Mouse (Mus musculus) Muller cell, postnatal 12 days (primary cell): Measurements from ENCODE around the gene Skor1.

Experiments
- DNase-seq: peaks from one replicate; pipeline ENCODE4 v3.0.0-alpha.2; 2015; ENCODE audit errors: inconsistent ontology term

The Skor1 gene

DNA sequence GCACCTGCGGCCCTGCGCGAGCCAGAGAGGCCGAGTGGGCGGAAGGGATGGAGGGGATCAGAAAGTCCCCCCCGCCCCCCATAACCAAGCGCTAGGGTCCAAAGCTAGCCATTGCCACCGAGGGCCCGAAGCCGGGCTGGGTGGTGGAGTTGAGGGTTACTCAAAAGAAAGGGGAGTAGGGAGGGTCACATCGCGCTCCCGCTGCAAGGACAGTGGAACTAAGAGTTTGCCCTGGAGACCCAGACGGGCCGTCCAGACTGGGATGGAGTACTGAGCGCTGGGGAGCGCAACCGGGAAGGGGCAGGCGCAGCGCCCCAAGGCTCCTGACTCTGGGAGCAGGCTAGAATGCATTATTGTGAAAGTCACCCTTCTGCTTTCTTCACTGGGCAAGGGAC, 608 bp upstream of the Skor1 start:
- DNase-seq: no peak

DNA sequence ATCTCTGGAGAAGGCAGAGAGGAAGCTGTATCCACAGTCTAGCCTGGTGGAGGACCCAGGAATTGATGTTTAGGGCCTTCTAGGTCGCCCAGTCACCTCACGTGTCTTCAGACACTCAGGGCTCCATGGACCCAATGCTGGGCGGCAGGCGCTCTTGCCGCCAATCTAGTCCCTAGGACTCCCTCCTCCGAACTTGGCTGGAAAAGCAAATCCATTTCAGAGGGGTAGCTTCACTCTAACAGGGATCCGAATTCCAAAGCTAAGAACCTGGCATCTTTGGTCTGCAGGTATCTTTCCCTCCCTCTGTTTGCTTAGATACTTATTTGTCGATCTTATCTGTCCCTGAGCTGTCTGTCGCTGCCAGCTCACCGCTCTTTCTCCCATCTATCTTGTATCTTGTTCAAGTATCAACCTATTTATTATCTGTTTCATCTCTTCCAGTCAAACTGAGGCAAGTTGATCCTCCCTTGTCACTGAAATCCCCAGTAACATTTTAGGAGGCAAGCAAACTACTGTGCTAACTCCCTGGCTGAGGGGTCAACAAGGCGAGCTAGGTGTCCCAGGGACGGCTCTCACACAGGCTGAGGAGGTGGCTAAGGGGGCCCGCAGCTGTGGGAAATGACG, 863 bp downstream of the Skor1 start:
- no peak for DNase-seq

DNA sequence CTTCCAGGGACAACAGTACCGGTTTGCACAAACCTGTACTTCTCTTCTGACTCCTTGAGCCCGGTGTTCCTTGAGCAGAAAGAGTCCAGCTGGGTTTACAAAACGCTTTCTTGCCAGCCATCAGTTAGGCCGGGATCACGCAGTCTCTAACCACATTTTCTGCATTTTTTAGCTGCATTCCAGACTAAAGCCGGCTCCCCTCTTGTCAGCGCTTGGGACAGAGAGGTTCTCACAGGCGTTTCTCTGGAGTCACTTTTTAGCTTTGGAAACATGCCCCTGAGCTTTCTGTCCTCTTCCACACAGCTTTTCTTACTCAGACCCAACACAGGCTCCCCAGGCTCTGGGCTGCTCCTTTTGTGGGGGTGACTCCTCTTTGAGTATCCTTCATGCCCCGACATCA, 1.5 kb downstream of the Skor1 start:
- DNase-seq: no peak

DNA sequence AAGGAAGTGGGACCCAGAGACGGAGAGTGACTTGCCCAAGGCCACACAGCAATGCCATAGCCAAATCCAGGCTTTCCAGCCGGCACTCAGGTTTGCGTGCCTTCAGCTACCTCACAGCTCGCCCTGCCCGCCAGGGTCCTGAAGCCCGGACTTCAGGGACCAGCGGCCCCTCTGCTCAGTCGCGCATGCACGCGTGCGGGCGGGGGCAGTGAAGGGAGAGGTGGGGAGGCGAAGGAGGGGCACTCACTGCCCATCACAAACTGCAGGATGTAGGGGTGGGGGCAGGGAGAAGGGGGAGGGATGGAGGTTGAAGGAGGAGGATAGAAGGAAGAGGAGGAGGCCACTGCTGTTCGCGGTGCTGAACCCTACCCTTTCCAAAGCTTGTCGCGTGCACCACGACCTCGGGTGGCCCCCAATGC, 1.9 kb downstream of the Skor1 start:
- DNase-seq: no peak

DNA sequence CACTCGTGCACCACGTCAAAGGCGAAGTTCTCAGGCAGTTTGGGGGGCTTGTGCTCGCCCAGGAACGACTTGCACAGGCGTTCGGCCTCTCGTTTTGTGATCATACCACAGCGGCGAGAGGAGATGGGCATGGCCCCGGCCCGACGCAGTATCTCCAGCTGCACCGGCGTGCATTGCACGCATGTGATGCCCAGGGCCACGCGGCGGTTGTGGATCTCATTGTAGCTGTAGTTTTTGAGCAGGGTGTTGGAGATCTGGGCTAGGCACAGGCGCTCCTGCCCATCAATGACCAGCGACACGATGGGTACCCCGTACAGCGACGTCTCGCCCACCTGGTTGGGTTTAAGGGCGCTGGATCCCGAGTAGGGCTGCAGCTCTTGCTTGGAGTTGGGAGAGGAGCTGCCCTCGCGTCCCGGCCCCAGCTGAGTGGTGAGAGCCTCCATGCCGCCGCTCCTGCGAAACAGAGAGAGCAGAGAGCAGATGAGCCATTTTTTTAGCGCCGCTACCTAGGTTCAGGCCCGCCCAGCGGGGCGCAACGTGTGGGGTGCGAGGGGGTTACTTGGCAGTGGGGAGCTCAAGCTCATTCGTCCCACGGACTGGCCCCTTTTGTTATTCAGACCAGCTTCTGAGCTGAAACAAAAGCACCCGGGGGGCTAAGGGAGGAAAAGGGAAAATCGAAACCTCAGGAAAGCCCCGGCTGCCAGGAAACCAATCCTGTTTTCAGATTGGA, 2.5 kb downstream of the Skor1 start:
- DNase-seq: no peak

DNA sequence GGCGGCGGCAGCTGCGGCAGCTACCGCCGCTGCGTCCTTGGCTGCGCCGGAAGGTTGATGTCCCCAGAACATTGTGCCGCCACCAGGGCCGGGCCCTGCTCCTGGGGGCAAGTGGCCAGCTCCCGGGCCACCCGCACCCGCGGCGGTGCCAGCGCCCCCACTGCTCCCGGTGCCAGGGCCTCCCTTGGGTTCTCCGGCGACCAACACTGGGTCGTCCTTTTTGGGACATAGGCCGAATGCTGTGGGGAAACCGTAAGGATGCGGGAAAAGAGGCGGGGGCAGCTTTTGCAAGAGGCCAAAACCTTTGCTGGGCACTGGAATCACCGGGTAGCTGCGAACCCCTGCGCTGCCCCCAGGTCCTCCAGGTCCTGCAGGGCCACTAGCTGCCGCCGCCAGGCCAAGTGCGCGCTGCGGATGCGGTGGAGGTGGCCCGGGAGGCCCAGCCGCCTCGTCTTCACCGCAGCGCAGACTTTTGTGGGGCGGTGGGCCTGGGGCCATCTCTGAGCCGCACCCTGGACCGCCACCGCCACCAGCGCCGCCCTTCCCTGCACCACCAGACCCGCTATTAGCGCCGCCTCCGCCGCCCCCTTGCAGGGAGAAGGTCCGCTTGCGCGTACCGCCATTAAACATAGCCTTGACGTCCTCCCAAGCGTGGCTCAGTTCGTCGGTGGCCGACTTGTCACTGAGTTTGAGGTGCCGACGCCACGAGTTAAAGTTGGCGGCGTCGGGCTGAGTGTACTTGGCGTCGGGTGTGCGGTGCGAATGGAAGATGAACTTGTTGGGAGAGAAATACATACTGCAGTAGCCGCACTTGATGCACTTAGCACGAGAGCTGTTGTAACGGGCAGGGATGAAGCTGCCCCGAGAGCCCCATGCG, 3.3 kb downstream of the Skor1 start:
- no peak for DNase-seq

DNA sequence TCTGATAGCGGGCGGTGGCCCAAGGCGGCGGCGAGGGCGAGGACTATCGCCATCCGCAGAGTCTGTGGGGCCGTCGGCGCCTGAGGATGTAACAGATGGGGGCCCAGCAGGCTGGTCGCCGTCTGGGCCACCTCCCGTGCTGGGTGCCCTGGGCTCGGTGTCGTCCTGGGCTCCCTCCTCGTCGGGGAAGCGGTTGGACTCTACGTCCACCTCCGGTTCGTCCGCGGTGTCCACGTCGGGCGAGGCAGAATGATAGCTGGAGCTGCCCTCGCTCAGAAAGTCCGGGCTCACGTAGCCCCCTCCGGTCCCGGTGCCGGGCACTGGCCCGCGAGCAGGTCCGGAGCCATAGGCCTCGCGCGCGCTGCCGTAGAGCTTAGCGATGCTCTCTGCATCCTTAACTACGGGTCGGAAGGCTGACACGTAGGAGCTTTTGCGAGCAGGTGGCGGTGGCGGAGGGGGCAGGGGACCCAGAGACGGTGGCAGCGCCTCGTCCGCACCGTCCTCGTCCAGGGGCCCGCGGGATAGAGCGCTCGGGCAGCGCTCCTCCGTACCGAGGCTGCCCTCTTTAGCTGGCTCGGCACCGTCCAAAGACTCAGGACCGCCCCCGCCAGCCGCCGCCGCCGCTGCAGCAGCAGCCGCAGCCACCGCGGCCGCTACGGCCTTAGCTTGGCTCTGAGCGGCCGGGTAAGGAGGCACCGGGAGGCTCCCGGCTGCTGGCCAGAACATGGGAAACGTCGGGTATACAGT, 4.1 kb downstream of the Skor1 start:
- no peak for DNase-seq

DNA sequence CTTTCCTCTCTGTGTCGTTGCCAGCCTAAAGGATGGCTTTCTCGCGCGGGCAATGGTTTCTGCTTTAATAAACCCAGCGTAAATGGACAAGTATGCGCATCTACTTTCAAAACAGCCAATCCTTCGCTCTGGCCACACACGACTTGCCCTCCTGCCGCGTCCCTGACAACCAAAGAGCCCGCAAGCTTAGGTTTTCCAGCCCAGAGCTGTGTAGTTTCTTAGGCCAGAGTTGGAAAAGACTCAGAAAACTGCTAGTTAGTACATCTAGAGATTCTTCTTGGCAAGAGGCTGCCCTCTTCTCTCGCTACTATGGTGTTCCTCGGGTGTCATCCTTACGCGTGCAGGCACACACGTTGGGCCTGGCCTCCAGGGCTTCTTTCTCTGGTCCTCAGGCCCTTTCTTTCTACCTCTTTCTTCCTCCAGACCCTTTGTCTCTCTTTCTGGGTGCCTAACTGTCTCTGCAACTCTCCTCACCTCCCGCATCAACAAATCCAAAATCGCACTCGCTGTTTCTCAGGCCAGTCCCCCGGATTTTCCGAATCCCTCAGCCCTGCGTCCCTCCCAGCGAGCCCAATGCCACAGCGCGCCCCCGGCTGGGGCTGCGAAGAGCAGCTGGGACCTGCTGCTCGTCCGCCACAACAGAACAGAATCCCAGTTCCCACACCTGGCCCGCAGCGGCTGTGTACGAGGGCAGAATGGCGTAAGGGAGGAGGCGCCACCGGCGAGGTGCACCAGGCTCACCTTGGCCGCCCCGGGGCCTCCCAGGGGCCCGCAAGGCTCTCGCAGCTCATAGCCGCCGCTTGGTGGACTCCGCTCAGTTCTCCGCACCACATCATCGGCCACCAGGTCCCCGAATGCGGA, 4.9 kb downstream of the Skor1 start:
- no peak for DNase-seq

DNA sequence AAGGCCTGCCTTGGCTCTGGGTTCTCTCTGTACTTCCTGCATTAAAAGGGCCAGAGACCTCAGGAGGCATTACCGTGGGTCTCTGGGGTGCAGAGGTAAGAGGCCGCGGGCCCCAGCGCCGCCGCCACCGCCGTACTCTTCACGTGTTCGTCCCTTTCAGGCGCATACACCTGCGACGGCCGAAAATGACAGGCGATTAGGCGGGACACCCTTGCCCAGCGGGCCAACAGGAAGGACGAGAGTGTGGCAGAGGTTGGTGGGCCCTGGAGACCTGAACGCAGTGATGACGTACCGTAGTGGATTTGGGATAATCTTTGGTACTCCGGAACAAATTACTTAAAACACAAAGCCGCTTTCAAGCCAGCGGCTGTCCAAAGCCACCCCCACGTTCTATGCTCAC, 5.5 kb downstream of the Skor1 start:
- DNase-seq: no peak

DNA sequence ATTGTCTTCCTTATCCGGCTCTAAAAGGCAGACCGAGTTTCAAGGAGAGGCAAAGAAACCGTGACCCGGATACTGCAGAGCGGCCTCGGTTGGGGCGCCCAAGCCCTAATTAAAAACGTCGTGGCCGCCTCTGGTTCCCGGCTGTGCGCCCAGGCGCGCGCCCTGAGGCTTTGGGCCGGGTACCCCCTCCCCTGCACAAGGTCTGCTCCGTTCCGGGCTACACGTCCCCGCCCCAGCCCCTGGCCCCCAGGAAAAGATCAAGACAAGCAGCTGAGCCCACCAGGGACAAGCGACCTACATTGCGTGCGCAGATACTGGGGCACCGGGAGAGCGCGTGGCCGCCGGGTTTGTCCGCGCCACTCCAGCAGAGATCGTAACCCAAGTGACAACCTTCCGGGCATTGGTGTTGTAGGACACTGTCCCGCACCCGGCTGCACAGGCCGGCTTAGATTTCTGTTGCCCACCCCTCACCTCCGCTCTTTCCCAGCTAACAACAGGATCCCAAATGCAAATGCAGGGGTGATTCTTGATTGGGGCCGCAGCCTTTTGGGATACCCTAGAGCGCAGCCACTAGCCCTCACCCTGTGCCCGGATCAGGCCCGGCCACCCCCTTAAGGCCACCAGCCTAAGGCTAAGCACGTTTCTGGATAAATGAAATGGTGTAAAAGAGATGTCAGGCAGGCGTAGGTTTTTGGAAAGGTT, 6.3 kb downstream of the Skor1 start:
- no peak for DNase-seq

DNA sequence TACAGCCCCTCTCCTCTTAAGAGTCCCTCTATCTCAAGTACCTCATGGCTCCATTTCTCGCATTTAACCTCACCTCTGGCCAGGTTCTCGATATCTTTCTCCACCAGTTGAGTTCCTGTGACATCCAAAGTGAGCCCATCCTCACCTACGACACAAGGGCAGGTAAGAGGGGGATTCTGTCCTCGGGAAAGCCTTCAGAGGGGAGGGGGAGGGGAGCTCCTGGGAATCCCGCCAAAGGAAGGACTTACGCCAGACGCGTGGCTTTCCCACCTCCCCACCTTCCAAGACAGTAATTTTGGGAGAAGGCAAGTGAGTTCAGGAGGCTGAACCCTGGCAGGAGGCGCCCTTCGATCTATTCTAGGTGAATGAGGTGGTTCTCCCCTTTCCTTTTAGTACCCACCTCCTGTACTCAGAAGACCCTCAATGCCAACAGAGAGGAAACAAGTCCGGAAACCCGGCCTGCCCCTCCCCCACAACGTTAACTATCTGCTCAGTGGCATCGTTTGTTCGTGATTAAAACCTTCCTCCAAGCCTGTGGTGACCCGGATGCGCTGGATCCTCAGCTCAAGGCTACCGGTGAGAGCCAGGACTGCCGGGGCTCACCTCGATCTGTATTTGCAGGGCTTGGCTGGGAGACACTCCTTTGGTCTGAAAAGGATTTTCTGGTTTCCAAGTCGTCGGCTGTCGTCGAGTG, 7.0 kb downstream of the Skor1 start:
- DNase-seq: no peak

DNA sequence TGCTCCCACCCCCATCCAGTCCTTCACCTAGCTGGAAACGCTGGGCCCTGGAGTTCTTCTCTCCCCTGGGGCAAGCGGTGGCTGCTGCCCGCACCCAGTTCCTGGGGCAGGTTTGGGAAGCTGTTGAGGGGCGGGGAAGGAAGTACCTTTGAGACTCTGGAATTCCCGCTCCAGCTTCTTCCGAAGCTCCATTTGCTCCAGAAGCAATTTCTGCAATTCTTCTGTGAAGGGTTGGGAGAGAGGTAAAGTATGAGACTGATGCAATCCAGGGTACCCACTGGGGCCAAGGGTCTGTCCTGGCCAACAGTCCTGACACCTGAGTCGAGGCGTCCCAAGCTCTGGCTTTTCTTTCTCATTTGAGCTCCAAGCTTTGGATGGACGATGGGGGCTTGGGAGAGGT, 8.6 kb downstream of the Skor1 start:
- DNase-seq: no peak

DNA sequence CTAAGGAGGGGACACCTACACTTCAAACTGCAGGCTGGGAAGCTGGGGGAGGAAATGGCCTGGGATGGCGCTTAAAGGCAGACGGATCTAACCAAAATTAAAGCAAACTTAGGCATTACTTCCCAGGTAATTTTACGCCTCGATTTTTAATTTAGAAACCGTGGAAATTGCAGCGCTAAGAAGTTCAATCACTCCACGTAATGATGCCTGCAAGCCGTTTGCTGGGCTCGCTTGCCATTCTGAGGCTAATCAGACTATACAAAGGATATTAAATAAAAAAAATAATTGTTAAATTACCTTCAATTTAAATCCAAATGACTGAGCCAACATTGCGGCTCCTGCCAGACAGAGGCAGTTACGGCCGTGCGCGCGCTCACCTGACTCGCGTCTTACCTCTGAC, 9.1 kb downstream of the Skor1 start:
- DNase-seq: no peak

DNA sequence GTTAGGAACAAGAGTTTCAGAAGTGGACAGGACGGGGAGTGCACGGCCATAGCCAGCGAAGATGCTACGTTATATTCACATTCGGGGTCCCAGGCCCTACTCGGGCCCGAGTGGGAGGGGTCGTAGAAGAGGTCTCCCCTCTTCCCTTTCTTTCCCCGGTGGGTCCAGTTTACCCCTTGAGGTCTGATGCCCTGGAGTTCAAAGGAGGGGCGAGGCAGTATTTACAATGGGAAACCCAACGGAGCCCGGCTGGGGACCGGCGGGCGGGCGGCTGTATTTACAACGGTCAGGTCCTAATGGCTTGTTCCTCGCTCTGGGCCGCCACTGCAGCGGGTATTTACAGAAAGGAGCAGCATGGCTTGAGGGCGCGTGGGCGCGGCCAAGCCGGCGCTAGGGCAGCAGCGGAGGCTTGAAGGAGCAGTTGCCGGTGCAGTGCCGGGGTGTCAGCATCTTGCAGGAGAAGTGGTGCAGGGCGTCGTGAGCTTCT, 10.2 kb downstream of the Skor1 start:
- no peak for DNase-seq

DNA sequence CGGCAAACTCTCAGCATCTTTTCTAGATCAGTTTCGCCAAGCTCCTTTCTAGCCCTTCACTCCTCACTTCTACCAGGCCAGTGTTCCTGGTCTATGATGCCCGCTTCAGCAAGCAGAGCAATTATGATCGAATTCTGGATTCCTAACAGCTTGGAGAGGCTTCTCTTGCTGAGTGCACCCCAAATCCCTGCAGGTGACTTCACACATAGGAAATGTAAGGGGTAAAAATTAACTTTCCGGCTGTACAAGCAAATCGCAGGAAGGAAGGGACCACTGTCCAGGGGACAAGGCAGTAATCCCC, 11.2 kb downstream of the Skor1 start:
- DNase-seq: no peak

DNA sequence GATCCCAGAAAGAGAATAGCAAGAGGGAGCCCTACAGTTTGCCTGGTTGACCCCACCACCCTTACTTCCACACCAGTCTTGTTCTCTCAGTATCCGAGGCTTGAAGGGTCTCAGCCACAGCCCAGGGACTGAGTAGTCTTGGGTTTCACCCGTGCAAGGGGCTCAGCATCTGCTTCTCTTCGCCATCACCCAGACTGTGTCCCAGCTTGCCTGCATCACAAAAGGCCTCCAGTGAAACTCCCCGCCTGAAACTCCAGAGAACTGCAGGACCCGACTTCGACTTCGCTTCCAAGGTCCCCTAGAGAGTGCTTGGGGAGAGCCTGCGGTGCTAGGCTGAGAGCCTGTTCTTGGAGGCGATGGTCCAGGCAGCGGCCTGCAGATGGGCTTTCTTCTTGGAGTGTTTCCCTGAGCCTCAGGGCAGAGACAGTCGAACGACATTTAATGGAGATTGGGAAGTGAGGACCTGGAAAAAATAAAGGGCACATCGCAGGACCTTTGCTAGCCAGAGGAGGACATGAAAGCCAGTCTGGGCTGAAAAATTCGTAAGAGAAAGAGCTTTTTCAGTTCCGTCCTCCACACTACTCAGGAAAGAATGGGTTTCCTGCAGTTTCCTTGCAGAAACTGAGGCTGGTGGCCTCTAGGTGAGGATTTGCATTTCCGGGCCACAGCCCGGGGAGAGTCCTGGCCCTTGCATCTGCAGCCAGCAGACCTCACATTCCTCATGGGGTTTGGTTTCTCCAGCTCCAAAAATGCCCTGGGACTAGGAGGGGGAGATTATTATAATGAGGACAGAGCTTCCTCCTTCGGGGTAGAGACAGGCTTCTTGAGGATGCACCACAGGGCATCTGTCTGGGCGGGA, 11.8 kb downstream of the Skor1 start:
- DNase-seq: no peak

DNA sequence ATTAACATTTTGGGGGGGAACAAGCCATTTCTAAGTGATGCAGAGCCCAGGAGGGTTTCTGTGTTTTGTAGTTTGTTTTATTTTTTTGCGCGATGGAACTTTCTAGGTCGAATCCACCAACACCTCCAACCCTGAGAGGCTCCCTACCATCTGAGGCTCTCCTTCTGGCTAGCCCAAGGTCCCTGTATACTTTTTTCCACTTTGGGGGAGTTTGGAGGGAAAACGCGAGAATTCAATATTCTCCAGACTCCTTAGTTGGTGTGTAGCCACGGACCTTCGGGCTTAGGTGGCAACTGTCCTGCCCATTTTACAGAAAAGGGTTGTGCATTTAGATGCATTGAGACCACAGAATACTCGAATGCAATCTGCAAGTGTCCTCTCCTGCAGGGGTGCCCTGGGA, 12.5 kb downstream of the Skor1 start:
- DNase-seq: no peak

DNA sequence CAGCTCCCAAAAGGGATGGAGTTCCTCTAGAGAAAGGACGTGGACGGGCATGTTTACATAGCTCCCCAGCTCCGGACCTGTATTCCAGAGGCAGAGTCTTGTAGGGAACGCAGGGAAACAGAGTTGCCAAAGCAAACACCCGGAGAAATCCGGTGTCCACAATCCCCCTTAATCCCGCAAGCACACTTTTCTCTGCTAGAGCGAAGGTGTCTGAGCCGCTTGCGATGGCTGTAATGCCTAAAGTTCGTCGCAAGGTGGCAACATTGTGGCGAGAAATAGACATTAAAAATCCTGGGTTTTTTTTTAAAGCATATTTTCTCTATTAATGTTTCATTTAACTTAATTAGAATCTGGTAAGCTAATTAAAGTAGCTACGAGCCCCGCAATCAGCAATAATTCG, 13.0 kb downstream of the Skor1 start:
- peak; percentile 41 for DNase-seq

DNA sequence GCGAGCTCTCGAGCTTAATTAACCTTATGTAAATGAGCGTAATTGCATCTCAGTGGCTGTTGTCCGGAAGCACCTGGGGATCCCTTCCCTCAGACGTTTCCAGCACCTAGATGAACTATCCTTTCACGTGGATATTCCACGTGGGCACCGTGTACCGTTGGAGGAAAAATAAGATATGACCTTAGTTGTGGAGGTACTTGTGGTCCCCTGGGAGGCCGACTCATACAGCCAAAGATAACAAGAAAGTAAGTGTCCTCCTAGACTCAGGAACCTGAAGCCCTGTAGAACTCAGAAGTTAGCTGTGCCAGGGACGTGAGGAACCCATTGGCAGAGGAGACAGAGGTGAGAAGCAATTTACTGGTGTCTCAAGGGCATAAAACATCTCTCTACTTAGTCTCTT, 13.4 kb downstream of the Skor1 start:
- DNase-seq: no peak
